Mouse (Mus musculus): ENCODE data around the gene Senp1. TPM values are rescaled to one million over a fixed set of nuclear protein-coding genes. Genes with fewer than 3 reads are reported as not detected.

Senp1 gene
- polyA plus RNA-seq, 1 experiment from 2014 or later: 17.9 TPM

DNA sequence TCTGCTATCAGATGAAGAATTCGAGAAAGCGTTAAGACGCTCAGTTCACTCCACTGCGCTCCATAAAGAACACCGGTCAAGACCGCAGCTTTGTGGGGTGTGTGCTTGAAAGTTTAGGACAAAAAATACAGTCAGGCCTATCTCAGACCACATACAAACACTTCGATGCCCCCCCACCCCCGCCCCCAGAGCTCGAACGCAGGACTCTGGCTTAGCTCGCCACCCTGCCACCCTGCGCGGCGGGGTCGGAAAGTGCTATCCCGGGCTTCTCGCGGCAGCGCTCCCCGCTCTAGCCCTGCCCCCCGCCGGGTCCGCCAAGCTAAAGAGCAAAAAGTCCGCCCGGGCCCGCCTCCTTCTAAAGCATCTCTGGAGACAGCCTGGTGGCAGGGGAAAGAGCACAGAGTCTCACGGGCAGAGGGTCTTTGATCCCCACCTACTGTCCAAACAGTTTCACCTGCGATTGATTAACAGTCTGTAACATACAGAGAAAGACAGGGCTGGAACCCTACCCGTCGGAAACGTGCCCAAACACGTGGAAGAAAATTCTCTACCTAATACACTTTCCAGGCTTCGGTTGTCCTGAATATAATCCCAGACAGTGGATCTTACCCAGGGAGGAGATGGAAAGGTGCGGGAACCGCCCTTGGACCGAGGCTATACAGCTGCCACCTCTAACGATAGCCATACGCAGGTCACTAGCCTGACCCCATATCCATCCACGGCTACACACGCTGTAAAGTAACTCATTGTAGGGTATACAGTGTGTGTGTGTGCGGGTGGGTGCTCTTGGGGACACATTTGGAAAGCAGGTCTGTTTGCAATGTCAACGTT is 90.3 kb downstream of the Senp1 start:
- peak overlapping the region; percentile 51 for H3K9ac ChIP-seq (ENCODE audit: low read length)
- peaks cover 63% of the 10 kb centered on the region for H3K27me3 ChIP-seq (ENCODE audit: control insufficient read depth, insufficient read depth, low read length)
- H3K36me3 ChIP-seq (ENCODE audit: control insufficient read depth, insufficient read depth): no peaks in the 10 kb centered on the region
- H3K4me1 ChIP-seq (ENCODE audit: control insufficient read depth, insufficient read depth, low read length): peaks cover 33% of the 10 kb centered on the region
- H3K9me3 ChIP-seq (replicated peaks; ENCODE audit: control insufficient read depth, low read length): no peaks in the 10 kb centered on the region; the same call in 1 of the 2 replicates
- 1% methylated on average over 42 of the region's 42 CpGs for WGBS
- no peak overlapping the region for H3K27ac ChIP-seq (ENCODE audit: low read length)
- peak overlapping the region; percentile 83 for H3K4me2 ChIP-seq (ENCODE audit: low read depth, low read length)
- no peak; the same call in 1 of the 2 replicates for ATAC-seq (replicated peaks; ENCODE audit: extremely low read depth, insufficient read depth, low FRiP score)
- peak overlapping the region; percentile 52 for H3K4me3 ChIP-seq (ENCODE audit: low read length)

DNA sequence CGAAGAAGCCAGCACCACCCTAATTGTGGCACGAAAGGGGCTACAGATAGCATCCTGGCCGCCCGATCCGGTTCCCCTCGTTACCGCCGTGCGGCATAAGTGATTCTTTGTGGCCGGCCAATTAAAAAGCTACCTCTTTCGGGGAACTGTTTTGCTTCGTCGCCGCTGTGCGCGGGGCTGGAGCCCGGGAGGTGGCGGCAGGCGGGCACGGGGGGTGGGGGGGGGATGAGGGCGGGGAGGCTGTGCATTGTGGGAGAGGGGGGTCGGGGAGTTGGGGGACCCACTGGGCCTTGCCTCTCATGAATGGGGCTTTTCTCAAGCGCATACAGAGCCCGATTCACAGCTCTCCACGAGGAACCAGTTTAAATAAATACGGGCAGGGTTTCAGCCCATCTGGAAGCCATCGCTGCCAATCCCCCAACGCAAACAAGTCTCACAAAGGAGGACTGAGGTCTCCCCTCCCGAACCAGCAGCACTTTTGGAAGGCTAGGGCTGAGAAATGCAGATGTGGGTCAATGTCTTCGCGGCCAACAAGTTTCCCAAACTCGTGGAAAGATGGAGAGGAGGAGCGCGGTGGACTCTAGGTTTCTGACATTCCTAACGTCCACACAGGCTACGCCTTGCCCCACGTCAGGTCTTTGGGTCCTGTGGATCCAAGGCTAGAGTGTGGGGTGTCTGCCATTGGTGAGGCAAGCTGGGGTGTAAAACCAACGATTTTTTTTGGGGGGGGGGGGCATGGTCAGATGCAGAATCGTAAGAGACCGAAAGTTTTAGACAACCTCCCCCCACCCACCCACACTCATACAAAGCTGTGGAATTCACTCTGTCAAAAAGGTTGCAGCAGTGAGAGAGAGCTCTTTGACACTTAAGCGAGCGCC is 91.2 kb downstream of the Senp1 start:
- H3K9me3 ChIP-seq (replicated peaks; ENCODE audit: control insufficient read depth, low read length): no peaks in the 10 kb centered on the region; the same call in 1 of the 2 replicates
- WGBS: 1% methylated on average over 41 of the region's 42 CpGs
- peak overlapping the region; percentile 51 for H3K9ac ChIP-seq (ENCODE audit: low read length)
- ATAC-seq (replicated peaks; ENCODE audit: extremely low read depth, insufficient read depth, low FRiP score): no peak
- peaks cover 33% of the 10 kb centered on the region for H3K4me1 ChIP-seq (ENCODE audit: control insufficient read depth, insufficient read depth, low read length)
- no peak overlapping the region for H3K27ac ChIP-seq (ENCODE audit: low read length)
- H3K4me3 ChIP-seq (ENCODE audit: low read length): peak overlapping the region; percentile 52
- peaks cover 65% of the 10 kb centered on the region for H3K27me3 ChIP-seq (ENCODE audit: control insufficient read depth, insufficient read depth, low read length)
- peak overlapping the region; percentile 83 for H3K4me2 ChIP-seq (ENCODE audit: low read depth, low read length)
- no peaks in the 10 kb centered on the region for H3K36me3 ChIP-seq (ENCODE audit: control insufficient read depth, insufficient read depth)

DNA sequence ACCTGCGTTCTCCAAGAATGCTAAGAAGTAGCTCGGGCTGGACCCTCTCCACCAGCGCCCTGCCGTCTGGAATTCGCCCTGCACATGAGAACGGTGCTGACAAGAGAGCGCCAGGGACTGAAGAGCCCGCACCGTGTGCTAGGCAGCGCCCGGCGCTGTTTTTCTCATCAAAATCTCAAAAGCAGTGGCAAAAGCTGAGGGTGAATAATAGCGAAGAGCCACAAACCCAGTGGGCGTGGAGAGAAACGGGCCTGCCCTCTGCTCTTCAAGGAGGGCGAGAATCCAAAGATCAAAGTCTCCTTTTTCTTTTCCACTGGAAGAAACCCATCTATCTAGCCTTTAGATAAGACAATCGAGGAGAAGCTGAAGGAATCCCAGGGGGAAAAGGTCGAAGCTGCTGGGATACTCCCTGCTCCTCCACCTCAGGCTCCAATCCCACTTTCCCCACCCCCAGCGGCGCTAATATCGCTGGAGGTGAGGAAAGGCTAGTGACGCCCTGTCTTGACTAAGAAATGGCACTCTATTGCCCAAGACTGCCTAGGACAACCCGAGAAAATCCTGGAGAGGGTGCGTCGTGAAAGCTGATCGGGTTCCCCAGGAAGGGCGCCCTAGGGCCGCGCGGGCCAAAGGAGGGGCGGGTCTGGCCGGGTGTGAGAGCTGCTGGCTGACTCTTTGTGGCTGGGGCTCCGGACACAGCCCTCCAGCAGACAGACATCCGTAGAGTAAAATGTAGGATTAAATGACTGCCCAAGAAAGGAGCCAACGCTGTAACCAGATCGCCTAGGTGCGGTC is 92.0 kb downstream of the Senp1 start:
- 2% methylated on average over 37 of the region's 37 CpGs for WGBS
- Histone ChIP-seq H3K9me3 (replicated peaks; ENCODE audit: control insufficient read depth, low read length) (no peaks in the 10 kb centered on the region; the same call in 1 of the 2 replicates), H3K4me2 (ENCODE audit: low read depth, low read length) (peak overlapping the region; percentile 83), H3K27me3 (ENCODE audit: control insufficient read depth, insufficient read depth, low read length) (peaks cover 60% of the 10 kb centered on the region), H3K4me3 (ENCODE audit: low read length) (peak overlapping the region; percentile 52), H3K4me1 (ENCODE audit: control insufficient read depth, insufficient read depth, low read length) (peaks cover 33% of the 10 kb centered on the region), H3K36me3 (ENCODE audit: control insufficient read depth, insufficient read depth) (no peaks in the 10 kb centered on the region), H3K9ac (ENCODE audit: low read length) (peak overlapping the region; percentile 34), H3K27ac (ENCODE audit: low read length) (no peak overlapping the region)
- no peak for ATAC-seq (replicated peaks; ENCODE audit: extremely low read depth, insufficient read depth, low FRiP score)

DNA sequence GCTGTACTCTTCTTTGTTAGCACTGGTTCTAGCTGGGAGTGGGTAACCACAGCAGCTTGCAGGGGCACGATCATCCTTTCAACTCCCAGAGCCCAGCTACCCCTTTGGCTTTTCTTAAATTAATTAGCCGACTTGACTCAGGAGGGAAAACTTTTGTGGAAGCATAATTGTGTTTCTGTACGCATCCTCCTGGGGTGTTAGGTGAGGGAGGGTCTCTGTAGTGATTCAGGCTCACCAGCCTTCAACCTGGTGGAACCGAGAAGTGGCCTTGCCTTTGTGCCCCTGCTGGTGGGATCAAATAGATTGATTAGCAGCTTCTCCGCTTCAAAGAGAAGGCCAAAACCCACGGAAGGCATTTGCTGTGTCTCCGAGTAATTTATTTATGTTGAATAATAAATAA is 93.6 kb downstream of the Senp1 start:
- H3K4me2 ChIP-seq (ENCODE audit: low read depth, low read length): no peak overlapping the region
- H3K4me3 ChIP-seq (ENCODE audit: low read length): no peak overlapping the region
- ATAC-seq (replicated peaks; ENCODE audit: extremely low read depth, insufficient read depth, low FRiP score): no peak
- H3K9me3 ChIP-seq (replicated peaks; ENCODE audit: control insufficient read depth, low read length): no peaks in the 10 kb centered on the region
- peaks cover 33% of the 10 kb centered on the region for H3K4me1 ChIP-seq (ENCODE audit: control insufficient read depth, insufficient read depth, low read length)
- no peak overlapping the region for H3K27ac ChIP-seq (ENCODE audit: low read length)
- no peak overlapping the region for H3K9ac ChIP-seq (ENCODE audit: low read length)
- peaks cover 48% of the 10 kb centered on the region for H3K27me3 ChIP-seq (ENCODE audit: control insufficient read depth, insufficient read depth, low read length)
- 31% methylated on average over 7 of the region's 7 CpGs for WGBS
- H3K36me3 ChIP-seq (ENCODE audit: control insufficient read depth, insufficient read depth): no peaks in the 10 kb centered on the region

DNA sequence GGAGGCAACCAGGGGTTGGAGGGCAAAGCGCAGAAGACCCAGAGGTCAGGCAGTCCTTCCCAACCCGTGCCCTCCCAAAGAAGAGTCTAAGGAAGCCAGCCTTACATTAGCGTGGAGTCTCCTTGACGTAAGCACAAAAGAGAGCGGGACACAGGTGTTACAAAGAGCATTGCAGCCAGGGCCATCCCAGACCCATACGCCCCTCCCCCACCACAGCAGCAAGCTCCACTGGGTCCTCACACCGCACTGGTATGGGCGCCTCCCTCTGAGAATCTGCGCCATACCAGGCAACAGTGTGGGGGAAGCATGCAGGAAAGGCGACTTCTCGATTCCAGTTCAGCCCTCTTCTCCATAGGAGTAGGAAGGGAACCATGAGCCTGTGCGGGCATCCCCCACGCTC is 94.0 kb downstream of the Senp1 start:
- H3K4me3 ChIP-seq (ENCODE audit: low read length): no peak overlapping the region
- H3K36me3 ChIP-seq (ENCODE audit: control insufficient read depth, insufficient read depth): no peaks in the 10 kb centered on the region
- H3K9ac ChIP-seq (ENCODE audit: low read length): no peak overlapping the region
- peaks cover 29% of the 10 kb centered on the region for H3K4me1 ChIP-seq (ENCODE audit: control insufficient read depth, insufficient read depth, low read length)
- no peak overlapping the region for H3K4me2 ChIP-seq (ENCODE audit: low read depth, low read length)
- 40% methylated on average over 13 of the region's 13 CpGs for WGBS
- ATAC-seq (replicated peaks; ENCODE audit: extremely low read depth, insufficient read depth, low FRiP score): no peak
- H3K9me3 ChIP-seq (replicated peaks; ENCODE audit: control insufficient read depth, low read length): no peaks in the 10 kb centered on the region
- H3K27me3 ChIP-seq (ENCODE audit: control insufficient read depth, insufficient read depth, low read length): peaks cover 43% of the 10 kb centered on the region
- no peak overlapping the region for H3K27ac ChIP-seq (ENCODE audit: low read length)

DNA sequence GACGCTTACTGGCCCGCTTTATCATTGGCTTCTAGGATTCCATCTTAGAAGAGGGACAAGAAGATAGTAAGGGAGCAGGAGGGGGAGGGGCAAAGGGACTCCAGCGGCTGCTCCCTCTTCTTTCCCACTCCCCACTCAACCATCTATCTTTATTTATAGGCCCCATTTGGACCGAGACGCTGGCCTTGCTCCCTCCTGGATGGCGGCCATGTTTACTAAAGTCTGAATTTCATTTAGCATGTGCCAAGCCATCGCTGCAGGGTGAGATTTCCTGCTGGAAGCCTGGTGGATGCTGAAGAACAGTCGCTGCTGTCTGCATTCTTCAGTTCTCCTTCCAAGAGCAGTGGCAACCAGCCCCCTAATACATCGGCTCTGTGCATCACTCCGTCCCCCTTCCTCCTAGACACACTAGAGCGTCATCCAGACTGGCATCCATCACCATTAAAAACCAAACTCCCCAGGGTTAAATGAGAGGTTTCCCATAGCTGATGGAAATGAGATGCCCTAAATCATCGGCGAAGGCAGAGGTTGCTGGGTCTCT is 96.8 kb downstream of the Senp1 start:
- no peaks in the 10 kb centered on the region for H3K9me3 ChIP-seq (replicated peaks; ENCODE audit: control insufficient read depth, low read length)
- 63% methylated on average over 13 of the region's 13 CpGs for WGBS
- H3K4me2 ChIP-seq (ENCODE audit: low read depth, low read length): no peak overlapping the region
- H3K9ac ChIP-seq (ENCODE audit: low read length): no peak overlapping the region
- H3K36me3 ChIP-seq (ENCODE audit: control insufficient read depth, insufficient read depth): no peaks in the 10 kb centered on the region
- H3K4me1 ChIP-seq (ENCODE audit: control insufficient read depth, insufficient read depth, low read length): peaks cover 7% of the 10 kb centered on the region
- ATAC-seq (replicated peaks; ENCODE audit: extremely low read depth, insufficient read depth, low FRiP score): no peak
- H3K27ac ChIP-seq (ENCODE audit: low read length): no peak overlapping the region
- H3K4me3 ChIP-seq (ENCODE audit: low read length): no peak overlapping the region
- peaks cover 30% of the 10 kb centered on the region for H3K27me3 ChIP-seq (ENCODE audit: control insufficient read depth, insufficient read depth, low read length)

DNA sequence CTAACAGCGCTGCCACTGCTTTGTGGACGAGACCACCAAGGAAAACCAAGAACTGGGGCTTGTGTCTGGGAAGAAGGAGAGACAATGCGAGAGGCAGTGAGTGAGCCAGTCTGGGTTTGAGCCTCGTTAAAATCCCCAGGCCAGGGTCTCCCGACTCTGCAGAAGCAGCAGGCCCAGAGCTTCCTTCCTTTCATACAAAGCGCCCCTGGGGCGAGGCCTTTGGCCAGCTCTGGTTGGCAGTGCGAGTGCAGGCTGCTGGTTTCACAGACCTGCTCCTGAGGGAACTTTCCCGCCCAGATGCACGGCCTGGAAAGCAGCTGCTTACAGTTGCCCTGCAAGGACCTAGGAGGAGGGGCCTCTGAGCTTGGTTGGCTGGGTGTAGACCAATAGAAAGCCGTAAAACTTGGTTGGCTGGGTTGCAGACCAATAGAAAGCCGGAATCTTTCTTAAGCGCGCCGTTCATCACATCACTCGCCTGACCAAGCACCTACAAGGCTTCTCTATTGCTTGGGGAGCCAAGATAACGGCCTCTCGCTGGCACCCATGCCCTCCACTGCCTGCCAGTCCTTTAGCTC is 100.7 kb downstream of the Senp1 start:
- Histone ChIP-seq H3K4me1 (ENCODE audit: control insufficient read depth, insufficient read depth, low read length) (peaks cover 7% of the 10 kb centered on the region), H3K4me3 (ENCODE audit: low read length) (peak overlapping the region; percentile 23), H3K4me2 (ENCODE audit: low read depth, low read length) (peak overlapping the region; percentile 57), H3K27me3 (ENCODE audit: control insufficient read depth, insufficient read depth, low read length) (no peaks in the 10 kb centered on the region; the same call in 1 of the 2 replicates), H3K27ac (ENCODE audit: low read length) (peak overlapping the region; percentile 37), H3K9me3 (replicated peaks; ENCODE audit: control insufficient read depth, low read length) (no peaks in the 10 kb centered on the region), H3K36me3 (ENCODE audit: control insufficient read depth, insufficient read depth) (no peaks in the 10 kb centered on the region), H3K9ac (ENCODE audit: low read length) (peak overlapping the region; percentile 62)
- WGBS: 12% methylated on average over 18 of the region's 18 CpGs
- ATAC-seq (replicated peaks; ENCODE audit: extremely low read depth, insufficient read depth, low FRiP score): peak; percentile 98

DNA sequence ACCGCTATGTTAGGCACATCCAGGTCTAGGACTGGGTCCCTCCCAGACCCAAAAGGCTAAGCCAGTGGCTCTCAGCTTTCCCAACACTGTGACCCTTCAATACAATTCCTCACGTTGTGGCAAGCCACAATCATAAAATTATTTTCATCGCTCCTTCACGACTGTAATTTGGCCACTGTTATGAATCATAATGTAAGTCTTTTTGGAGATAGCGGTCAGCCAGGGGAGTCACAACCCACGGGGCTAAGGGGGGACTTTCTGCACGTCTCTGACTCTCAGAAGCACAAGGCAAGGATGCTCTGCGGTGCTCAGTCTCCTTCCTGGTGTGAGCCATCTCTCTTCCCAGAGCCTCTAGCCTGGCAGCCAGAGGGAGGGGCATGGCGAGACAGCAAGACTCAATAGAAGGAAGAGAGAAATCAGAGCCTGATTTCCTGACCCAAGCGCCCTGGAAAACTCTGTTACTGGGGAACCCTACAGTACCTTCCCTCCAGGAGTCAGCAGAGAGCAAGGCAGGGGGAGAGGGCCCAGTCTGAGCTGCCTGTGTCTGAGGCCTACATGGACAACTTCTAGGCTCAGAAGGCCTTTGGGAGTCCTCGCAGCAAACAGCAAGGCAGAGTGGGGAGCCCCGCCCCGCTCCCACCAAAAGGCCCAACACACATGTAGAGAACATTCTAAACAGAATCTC is 101.4 kb downstream of the Senp1 start:
- H3K27me3 ChIP-seq (ENCODE audit: control insufficient read depth, insufficient read depth, low read length): no peaks in the 10 kb centered on the region
- peak overlapping the region; percentile 51; the same call in 1 of the 2 replicates for H3K4me2 ChIP-seq (ENCODE audit: low read depth, low read length)
- peak overlapping the region; percentile 37 for H3K27ac ChIP-seq (ENCODE audit: low read length)
- ATAC-seq (replicated peaks; ENCODE audit: extremely low read depth, insufficient read depth, low FRiP score): peak; percentile 50; the same call in 1 of the 2 replicates
- H3K36me3 ChIP-seq (ENCODE audit: control insufficient read depth, insufficient read depth): no peaks in the 10 kb centered on the region
- H3K9me3 ChIP-seq (replicated peaks; ENCODE audit: control insufficient read depth, low read length): no peaks in the 10 kb centered on the region
- WGBS: 63% methylated on average over 13 of the region's 13 CpGs
- H3K4me1 ChIP-seq (ENCODE audit: control insufficient read depth, insufficient read depth, low read length): peaks cover 7% of the 10 kb centered on the region
- H3K9ac ChIP-seq (ENCODE audit: low read length): peak overlapping the region; percentile 62; the same call in 1 of the 2 replicates
- H3K4me3 ChIP-seq (ENCODE audit: low read length): no peak overlapping the region
